Mouse (Mus musculus): ENCODE measurements around the gene A030014E15Rik.

DNA sequence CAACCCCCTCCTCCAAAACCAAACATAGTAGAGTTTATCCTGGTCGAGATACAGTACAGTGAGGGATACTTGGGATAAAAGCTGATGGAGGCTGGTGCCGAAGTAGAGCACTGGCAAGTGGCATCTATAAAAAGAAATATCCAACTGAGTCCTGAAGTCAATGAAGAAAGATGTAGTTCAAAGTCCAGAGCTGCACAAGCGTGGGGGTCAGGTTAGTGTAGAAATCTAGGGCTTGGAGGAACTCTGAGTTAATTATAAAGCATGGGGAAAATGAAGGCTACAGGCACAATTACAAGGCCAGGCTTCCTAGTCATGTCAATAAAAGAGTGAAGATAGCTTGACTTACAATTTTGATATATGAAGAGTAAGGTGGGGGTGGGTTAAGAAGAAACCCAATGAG lies 23.5 kb upstream of the A030014E15Rik start:
- no peak for TF ChIP-seq ZNF384 (IDR thresholded peaks at IDR 0.05; ENCODE audit: low read depth, low read length)
- TF ChIP-seq CTCF (conservative IDR thresholded peaks at IDR 0.05 in 1 of 2, IDR thresholded peaks at IDR 0.05 in 1 of 2; ENCODE audit: low read depth in 2 of 2, low read length in 2 of 2), result no peak
- TF ChIP-seq MAZ (IDR thresholded peaks at IDR 0.05; ENCODE audit: low read depth, low read length), result no peak
- TF ChIP-seq CHD2 (IDR thresholded peaks at IDR 0.05; ENCODE audit: low read length), result no peak
- no peak for TF ChIP-seq MAFK (IDR thresholded peaks at IDR 0.05; ENCODE audit: insufficient replicate concordance, low read length)
- no peak for TF ChIP-seq USF2 (conservative IDR thresholded peaks at IDR 0.05; ENCODE audit: low read depth, low read length)
- TF ChIP-seq ZC3H11A (IDR thresholded peaks at IDR 0.05; ENCODE audit: low read depth, low read length), result no peak
- TF ChIP-seq MAX (IDR thresholded peaks at IDR 0.05; ENCODE audit: low read length), result no peak
- no peak for TF ChIP-seq EP300 (IDR thresholded peaks at IDR 0.05; ENCODE audit: low read length)
- TF ChIP-seq USF1 (IDR thresholded peaks at IDR 0.05; ENCODE audit: low read depth, low read length), result no peak
- TF ChIP-seq POLR2A (IDR thresholded peaks at IDR 0.05; ENCODE audit: low read depth, low read length), result no peak
- TF ChIP-seq TBP (conservative IDR thresholded peaks at IDR 0.05; ENCODE audit: low read depth, low read length), result no peak
- no peak for TF ChIP-seq HCFC1 (IDR thresholded peaks at IDR 0.05; ENCODE audit: low read depth, low read length)
